Mouse (Mus musculus) ES-CJ7 (cell line): ENCODE measurements around the gene Stard10.

Source experiments
- DNase-seq: peaks from one replicate; pipeline ENCODE4 v3.0.0; 2011; ENCODE audit warnings: low read depth, low spot score

Gene Stard10

DNA sequence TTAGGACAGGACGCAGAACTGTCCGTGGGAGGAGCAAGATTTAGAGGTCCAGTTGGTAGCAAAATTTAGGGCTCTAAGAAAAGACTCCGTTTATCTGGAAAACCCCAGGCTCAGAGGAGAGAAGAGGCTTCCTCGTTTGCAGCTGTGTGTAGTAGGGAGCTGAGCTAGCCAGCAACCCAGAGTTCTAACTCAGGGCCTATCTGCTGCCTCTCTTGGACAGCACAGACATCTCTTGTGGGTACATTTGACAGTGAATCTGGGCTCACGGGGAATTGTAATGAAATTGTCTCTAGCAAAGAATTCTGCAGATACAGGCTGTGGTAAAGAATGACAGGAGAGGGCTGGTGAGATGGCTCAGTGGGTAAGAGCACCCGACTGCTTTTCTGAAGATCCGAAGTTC is 14.2 kb upstream of the Stard10 start:
- DNase-seq = no peak

DNA sequence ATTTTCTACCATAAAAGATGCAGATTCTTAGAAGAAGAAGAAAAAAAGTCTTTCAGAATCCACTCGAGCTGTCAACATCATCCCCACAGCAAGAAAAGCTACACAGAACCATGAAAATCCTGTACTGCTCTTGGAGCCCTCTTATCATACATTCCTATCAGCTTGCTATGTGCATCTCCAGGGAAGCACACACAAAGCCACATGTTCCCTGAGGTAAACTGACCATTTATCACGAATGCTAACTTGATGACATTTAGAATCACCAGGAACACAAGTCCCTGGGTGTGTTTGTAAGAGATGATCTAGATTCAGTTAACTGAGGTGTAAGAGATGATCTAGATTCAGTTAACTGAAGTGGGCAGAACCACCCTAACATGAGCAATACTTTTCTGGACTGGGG is 10.0 kb upstream of the Stard10 start:
- no peak for DNase-seq

- DNase-seq = no peak
These were observed 6.9 kb upstream of the Stard10 start for GRCm38 (mm10) chr7:101309985-101310326.

DNA sequence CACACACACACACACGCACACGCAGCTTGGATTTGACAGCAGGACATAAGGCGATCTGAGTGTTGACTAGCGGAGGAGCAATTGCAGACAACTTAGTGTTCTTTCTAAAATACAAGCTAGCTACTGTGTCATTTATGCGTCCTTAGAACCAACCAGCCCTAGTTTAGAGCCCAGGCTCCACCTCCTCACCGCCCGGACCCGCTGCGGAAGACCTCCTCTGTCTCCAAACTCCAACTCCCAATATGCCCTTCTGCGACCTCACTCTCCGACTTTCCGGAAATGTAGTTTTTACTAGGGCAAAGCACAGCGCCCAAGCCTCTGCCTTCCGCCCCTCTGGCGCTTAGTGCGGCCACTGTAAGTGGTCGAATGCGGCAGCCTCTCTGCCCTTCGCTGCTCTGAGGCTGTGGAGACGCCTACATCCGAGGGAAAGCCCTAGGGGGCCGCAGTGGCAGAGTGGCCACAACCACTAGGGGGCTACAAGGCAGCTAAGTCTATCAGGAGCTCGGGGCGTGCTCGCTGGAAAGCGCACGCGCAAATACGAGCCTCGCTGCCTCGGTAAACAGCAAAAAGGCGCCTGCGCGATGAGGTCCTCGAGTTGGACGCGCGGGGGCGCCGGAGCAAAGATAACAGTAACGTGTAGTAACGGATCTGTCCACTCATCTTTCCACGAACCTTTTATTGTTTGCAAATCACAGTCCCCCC is 6.4 kb upstream of the Stard10 start:
- peak; percentile 99 for DNase-seq

- no peak for DNase-seq
These were observed 5.8 kb upstream of the Stard10 start for GRCm38 (mm10) chr7:101311061-101311460.

DNA sequence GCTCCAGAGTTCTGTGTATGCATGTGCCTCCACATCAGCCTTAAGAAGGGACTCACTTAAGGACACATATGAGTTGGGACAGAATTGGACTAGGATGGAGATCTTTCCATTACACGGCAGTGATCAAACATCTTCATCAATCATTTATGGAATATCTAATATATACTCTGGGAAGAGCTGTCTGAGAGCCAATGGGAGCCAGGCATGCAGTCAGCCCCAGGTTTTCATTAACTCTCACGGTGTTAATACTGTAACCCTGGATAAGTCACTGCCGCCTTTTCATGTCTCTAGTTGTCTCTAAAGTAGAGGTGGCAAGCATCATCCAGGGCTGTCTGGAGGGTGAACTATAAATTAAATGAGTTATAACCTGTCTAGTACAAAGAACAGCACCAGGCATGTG is 3.9 kb upstream of the Stard10 start:
- no peak for DNase-seq

GRCm38 (mm10) chr7:101314396-101314795 is 2.5 kb upstream of the Stard10 start:
- no peak for DNase-seq

DNA sequence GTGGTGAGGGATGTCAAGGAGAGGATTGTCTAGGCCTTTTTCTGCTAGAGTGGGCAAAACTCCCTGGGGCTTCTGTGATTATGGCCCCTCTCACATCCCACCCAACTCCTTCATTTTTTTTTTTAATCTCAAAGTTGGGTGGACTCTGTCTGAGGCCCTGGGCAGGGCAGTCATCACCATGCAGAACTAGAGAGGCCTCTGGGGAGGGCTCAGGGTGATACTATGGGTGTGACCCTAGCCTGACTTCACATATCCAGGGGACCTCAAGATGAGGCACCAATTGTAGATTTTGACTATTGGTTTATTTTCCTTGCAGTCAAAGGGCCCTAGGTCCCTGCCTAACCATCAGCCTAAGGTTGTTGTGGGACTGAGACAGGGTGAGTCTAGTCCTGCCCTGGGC is 1.2 kb upstream of the Stard10 start:
- DNase-seq = no peak

GRCm38 (mm10) chr7:101316591-101317001 is 290 bp upstream of the Stard10 start:
- DNase-seq = no peak

- no peak for DNase-seq
These were observed 2.0 kb downstream of the Stard10 start for GRCm38 (mm10) chr7:101318848-101319247.

DNA sequence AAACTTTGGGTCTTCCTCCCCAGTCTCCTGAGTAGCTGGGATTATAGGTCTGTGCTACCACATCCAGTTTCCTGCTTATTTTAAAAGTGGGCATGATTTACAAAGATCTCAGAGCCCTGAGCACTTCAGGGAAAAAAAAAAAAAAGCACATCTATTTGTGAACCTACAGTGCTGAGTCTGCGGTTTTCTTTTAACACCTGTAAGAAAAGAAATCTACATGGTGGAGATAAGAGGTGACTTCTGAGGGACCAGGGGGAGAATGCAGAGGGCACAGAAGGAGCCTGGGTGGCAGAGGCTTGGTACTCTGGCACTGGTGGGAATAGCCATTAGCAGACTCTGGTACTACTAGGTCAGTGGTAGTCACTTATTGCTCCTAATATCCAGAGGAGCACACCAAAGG is 2.9 kb downstream of the Stard10 start:
- no peak for DNase-seq

DNA sequence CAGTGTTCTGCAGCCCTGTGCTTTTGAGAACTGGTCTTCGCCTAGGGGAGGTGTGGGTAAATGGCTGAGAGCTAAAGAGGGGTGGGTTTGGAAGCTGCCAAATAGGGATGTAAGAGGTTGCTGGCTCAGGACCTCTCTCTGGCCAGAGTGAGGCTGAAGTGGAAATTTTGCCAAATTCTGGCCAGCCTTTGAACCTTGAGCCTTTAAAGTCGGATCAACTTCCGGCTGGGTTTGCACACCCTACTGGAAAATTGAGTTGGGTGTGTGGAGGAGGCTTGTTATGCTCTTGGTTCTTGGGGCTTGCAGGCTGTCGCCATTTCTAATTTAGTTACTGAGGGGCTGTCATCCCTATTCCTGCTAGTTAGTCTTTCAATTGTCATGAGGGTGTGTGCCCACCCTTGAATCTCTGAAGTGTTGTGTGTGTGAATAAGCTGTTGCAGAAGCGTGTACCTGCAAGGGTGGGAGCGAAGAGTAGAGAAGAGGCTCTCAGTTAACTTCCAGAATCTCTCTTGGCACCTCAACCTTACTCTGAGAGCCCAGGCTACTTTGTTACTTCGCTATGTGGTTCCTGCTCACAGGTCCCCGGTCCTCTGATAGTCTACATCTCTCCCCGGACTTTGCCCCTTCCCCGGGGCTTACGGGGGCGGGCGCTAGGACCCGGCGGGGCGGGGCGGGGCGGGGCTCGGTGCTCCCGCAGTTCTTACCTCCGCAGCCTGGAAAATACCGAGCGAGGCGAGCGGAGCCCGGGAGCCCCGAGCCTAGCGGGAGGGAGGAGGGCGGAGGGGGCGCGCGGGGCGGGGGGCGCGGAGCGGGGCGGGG is 3.7 kb downstream of the Stard10 start:
- DNase-seq = no peak

DNA sequence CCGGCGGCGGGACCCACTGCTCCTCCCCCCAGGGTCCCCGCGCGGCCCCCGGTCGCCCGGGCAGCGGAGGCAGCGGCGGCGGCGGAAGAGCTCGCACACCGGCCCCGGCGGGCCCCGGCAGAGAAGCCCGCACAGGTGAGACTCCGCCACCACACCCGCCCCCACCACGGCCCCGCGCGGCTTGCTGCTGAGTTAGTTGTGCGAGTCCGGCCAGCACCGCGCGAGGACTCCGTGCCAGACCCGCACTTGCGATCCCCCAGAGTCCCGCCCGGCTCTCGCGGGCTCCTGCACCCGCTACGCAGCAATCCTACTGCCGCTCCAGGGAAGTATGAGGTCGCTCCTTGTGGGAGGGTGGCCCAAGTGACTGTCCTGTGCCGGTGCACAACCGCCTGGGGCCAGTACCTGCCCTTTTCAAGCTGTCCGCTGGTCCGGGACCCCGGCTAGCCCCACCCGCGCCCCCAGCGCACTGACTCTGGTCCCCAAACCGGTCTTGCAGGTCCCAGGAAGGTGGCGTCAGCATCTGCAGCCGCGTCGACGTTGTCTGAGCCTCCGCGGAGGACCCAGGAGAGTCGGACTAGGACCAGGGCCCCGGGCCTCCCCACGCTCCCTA is 4.4 kb downstream of the Stard10 start:
- peak; percentile 23 for DNase-seq

DNA sequence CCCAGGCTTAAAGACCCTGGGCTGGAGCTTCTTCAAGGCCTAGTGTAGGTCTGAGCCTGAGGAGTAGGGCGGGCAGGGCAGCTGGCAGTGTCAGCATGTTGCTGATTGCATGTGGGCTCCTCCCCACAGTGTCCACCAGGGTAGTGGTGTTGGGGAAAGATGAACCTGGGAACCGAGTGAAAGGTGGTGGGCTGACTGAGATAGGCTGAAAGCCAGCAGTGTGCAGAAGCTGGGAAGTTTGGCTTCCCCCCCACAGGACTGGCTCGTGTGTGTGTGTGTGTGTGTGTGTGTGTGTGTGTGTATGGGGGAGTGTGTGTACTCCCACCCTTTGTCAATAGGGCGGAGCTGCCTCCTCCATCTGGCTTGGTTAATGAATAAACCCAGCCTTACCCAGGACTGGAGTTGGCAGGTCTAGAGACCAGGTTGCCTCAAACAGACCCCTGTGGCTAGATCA is 6.3 kb downstream of the Stard10 start:
- DNase-seq = no peak

DNA sequence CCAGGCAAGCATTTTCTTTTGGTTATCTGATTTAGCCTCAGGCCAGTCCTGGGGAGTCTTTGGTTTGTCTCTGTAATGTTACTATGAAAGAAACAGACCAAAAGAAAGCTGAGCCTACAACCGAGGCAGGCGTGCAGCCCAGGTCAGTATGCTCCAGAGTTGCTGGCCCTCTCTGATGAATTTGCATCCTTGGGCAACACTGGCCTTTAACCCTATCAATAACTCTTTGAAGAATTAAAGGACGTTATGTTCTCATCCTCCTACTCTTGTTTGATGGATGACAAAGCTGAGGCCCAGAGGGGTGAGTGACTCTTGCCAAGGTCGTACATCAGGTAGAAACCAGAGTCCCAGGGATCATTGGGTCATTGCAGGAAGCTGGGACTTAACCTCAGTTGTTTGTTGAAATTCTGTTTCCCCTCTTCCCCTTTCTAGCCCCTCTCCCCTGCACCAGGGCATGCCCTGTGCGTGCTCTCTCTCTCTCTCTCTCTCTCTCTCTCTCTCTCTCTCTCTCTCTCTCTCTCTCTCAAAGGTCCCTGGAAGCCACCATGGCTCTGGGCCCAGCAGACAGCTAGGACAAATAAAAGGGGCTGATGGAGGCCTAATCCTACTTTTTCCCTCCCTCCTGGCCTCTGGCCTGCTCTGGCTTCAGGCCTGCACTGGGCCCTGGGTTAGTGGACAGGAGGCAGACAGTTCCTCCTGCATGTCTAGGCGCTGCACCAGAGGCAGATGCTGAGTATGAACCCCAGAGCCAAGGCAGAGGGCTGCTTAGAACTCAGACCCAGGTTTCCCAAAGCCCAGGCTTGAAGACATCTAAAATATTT is 7.5 kb downstream of the Stard10 start:
- DNase-seq = no peak

- DNase-seq = no peak
These were observed 9.1 kb downstream of the Stard10 start for GRCm38 (mm10) chr7:101326006-101326405.

GRCm38 (mm10) chr7:101327263-101327662 is 10.4 kb downstream of the Stard10 start:
- no peak for DNase-seq

GRCm38 (mm10) chr7:101327786-101328185 is 10.9 kb downstream of the Stard10 start:
- DNase-seq = no peak

- DNase-seq = no peak
These were observed 11.8 kb downstream of the Stard10 start for GRCm38 (mm10) chr7:101328621-101329158.

DNA sequence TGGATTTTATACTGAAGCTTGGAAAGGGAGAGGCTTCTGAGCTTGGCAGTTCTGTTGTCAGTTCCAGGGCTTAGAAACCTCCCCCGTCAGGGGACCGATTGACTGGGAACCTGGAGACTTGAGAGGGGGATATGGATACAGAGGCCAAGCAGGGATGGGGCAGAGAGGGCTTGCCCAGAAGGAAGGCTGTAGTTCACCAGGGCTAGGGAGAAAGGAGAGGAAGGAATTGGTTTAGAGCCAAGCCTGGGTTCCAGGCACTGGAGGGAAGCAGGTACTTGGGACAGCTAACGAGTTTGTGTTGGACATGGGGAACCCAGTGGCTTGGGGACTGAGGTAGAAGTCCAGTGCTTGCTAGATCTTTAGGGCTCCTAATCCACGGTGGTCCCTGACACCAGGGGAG is 12.7 kb downstream of the Stard10 start:
- DNase-seq = no peak

DNA sequence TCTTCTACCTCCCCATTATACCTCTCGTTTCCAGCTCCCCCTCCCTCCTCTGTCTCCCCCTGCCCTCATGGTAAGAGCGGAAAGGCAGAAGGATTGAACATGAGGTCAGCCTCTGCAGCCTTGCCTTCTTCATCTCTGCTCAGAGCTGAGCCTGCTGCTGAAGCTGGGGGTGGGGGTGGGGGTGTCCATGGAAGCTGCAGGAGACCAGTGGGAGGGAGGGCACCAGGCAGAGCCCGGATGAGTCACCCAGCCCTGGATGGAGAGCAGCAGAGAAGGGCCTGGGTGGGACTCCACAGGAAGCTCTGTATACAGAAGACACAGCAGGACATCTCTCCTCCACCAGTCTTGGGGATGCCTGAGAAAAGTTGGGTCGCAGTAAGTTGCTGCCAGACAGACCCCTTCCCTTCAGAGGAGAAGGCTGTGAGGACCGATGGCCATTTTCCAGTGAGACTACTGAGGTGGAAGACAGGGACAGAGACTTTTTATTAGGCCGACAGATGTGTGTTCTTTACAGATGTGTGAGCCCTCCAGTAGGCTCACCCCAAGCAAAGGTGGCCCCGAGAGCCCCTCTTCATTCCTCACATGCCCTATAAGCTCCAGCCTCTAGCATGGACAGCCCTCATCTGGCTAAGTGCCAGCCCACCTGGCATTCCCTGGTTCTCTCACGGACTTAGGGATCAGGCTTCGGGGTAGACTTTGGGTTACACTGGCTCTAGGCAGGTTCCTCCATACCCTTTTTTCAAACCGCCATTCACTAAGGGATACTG is 13.4 kb downstream of the Stard10 start:
- DNase-seq = no peak
